Mouse (Mus musculus) kidney, postnatal 10 days (tissue): ENCODE measurements around the gene Hoxd9.

Source experiments
- DNase-seq: peaks from one replicate; pipeline ENCODE4 v3.0.0; 2021; ENCODE audit warnings: mixed read lengths

Hoxd9 gene

GRCm38 (mm10) chr2:74714156-74714789 lies 16.7 kb downstream of the Hoxd9 start:
- peak; percentile 56 for DNase-seq

GRCm38 (mm10) chr2:74714881-74715280 lies 17.4 kb downstream of the Hoxd9 start:
- peak; percentile 79 for DNase-seq

GRCm38 (mm10) chr2:74715504-74716241 lies 18.1 kb downstream of the Hoxd9 start:
- peak; percentile 98 for DNase-seq

GRCm38 (mm10) chr2:74720384-74720783 lies 22.9 kb downstream of the Hoxd9 start:
- no peak for DNase-seq

GRCm38 (mm10) chr2:74720955-74721491 lies 23.5 kb downstream of the Hoxd9 start:
- no peak for DNase-seq

- peak; percentile 65 for DNase-seq
Observed at GRCm38 (mm10) chr2:74721882-74722281, 24.4 kb downstream of the Hoxd9 start.

- no peak for DNase-seq
Observed at GRCm38 (mm10) chr2:74722949-74723348, 25.4 kb downstream of the Hoxd9 start.

- peak; percentile 80 for DNase-seq
Observed at GRCm38 (mm10) chr2:74724244-74725015, 26.9 kb downstream of the Hoxd9 start.

- peak; percentile 27 for DNase-seq
Observed at GRCm38 (mm10) chr2:74725171-74725570, 27.6 kb downstream of the Hoxd9 start.

- no peak for DNase-seq
Observed at GRCm38 (mm10) chr2:74726551-74726950, 29.0 kb downstream of the Hoxd9 start, which contains the start of gene Gm28230. Gene Gm28230 (plus strand): TSS chr2:74726728.

GRCm38 (mm10) chr2:74726973-74727639 lies 29.6 kb downstream of the Hoxd9 start:
- DNase-seq, result no peak

GRCm38 (mm10) chr2:74727640-74728302 lies 30.2 kb downstream of the Hoxd9 start:
- DNase-seq, result no peak

GRCm38 (mm10) chr2:74728303-74728680 lies 30.8 kb downstream of the Hoxd9 start:
- DNase-seq, result no peak

- DNase-seq, result no peak
Observed at GRCm38 (mm10) chr2:74730331-74730730, 32.8 kb downstream of the Hoxd9 start.

- no peak for DNase-seq
Observed at GRCm38 (mm10) chr2:74731055-74731454, 33.5 kb downstream of the Hoxd9 start.

GRCm38 (mm10) chr2:74731799-74732512 lies 34.4 kb downstream of the Hoxd9 start:
- DNase-seq, result no peak

GRCm38 (mm10) chr2:74732513-74733316 lies 35.2 kb downstream of the Hoxd9 start:
- DNase-seq, result peak; percentile 56

GRCm38 (mm10) chr2:74733317-74733661 lies 35.8 kb downstream of the Hoxd9 start:
- no peak for DNase-seq

- no peak for DNase-seq
Observed at GRCm38 (mm10) chr2:74733765-74734164, 36.2 kb downstream of the Hoxd9 start.

- no peak for DNase-seq
Observed at GRCm38 (mm10) chr2:74734451-74734850, 36.9 kb downstream of the Hoxd9 start.
